Mouse (Mus musculus) ES-E14 (cell line): ENCODE measurements at regions not wholly inside any gene's neighbourhood (a gene's known extent, or its start where the extent isn't known, plus 50 kb on each side); places are given as distances from the start of the nearest gene placed in this dataset.

ENCODE experiments used
- CHD2 ChIP-seq: IDR thresholded peaks from 2 replicates; pipeline ENCODE4 v1.6.1; 2014; ENCODE audit warnings: mild to moderate bottlenecking, low read depth, low read length, inconsistent platforms
- HCFC1 ChIP-seq: IDR thresholded peaks from 2 replicates; pipeline ENCODE4 v1.6.1; 2012; ENCODE audit warnings: low read length, inconsistent platforms, borderline replicate concordance; ENCODE audit not compliant: insufficient read depth
- MAFK ChIP-seq: IDR thresholded peaks from 2 replicates; pipeline ENCODE4 v1.6.1; 2014; ENCODE audit warnings: mild to moderate bottlenecking, low read depth, low read length, inconsistent platforms; ENCODE audit not compliant: insufficient read depth
- ZC3H11A ChIP-seq: IDR thresholded peaks from 2 replicates; pipeline ENCODE4 v1.6.1; 2012; ENCODE audit warnings: low read depth, mild to moderate bottlenecking, inconsistent platforms, low read length, borderline replicate concordance
- ZNF384 ChIP-seq: IDR thresholded peaks from 2 replicates; pipeline ENCODE4 v1.6.1; 2012; ENCODE audit warnings: low read depth, low read length, inconsistent platforms

- TF ChIP-seq ZNF384 (no peak), ZC3H11A (no peak), MAFK (no peak), CHD2 (no peak), HCFC1 (no peak)
These were observed 134.7 kb upstream of the Trim24 start for GRCm38 (mm10) chr6:37735962-37736297.
